In the genomic region with DNA sequence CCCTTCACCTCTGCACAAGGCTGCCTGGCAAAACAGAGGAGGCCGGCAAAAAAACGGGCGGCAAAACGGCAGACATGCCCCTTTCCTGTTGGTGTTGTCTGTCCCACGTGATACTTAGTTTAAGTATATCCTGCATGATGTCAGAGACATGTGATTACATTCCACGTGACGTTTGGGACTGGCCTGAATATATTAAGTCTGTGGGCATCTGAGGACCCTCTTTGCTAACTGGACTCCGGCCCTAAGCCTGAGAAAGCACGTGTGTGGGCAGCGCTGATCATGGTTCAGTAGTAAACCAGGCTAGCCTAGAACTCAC, we compare ENCODE assay signal across 9 mouse cellular contexts. TPM values are rescaled to one million over a fixed set of nuclear protein-coding genes. Genes with fewer than 3 reads are reported as not detected.
DNase-seq lines count a peak whose midpoint lies in the region; ATAC-seq and TF ChIP-seq lines count a peak whose summit lies in the region.
"Had no signal": no experiment of that assay in that cellular context is flagged by ENCODE, and none has a peak within 500 bp of the region (broad histone marks: within the 10 kb centered on the region; RNA-seq: fewer than 3 reads in every experiment).

No protein-coding gene starts in this region.

- H3K27me3 ChIP-seq in heart, embryonic 15.5 days: no peaks in the 10 kb centered on the region
- H3K27me3 ChIP-seq in hindbrain, embryonic 11.5 days (ENCODE audit: control insufficient read depth, insufficient read depth, low read length): peaks cover 8% of the 10 kb centered on the region
- peaks cover 93% of the 10 kb centered on the region for H3K27me3 ChIP-seq in midbrain, embryonic 10.5 days (ENCODE audit: low read depth, poor library complexity, severe bottlenecking)

- TF ChIP-seq CTCF in brain, embryonic 14.5 days (IDR thresholded peaks at IDR 0.05; ENCODE audit: borderline replicate concordance, extremely low read depth, insufficient read depth, insufficient read length): no peak

- no peak overlapping the region for H3K4me3 ChIP-seq in heart, embryonic 15.5 days
- no peak overlapping the region for H3K4me3 ChIP-seq in hindbrain, embryonic 11.5 days (ENCODE audit: low read depth, low read length)
- peak overlapping the region; percentile 41; the same call in 1 of the 2 replicates for H3K4me3 ChIP-seq in midbrain, embryonic 10.5 days

- no peak overlapping the region for H3K9ac ChIP-seq in heart, embryonic 15.5 days
- peak overlapping the region; percentile 52; the same call in 1 of the 2 replicates for H3K9ac ChIP-seq in hindbrain, embryonic 11.5 days (ENCODE audit: low read depth, low read length)

- no peak for TF ChIP-seq POLR2A in brain, embryonic 14.5 days (IDR thresholded peaks at IDR 0.05; ENCODE audit: borderline replicate concordance, extremely low read depth, insufficient read depth, insufficient read length, poor library complexity, severe bottlenecking)

- 0 out of 2 replicates have a peak overlapping the region, but pooled peaks have one; percentile 41 for H3K4me2 ChIP-seq in heart, embryonic 15.5 days
- H3K4me2 ChIP-seq in hindbrain, embryonic 11.5 days (replicated peaks; ENCODE audit: low read depth, low read length): no peak overlapping the region

- DNase-seq in heart, postnatal 25 days (ENCODE audit: low spot score): no peak
- DNase-seq in brain, embryonic 14.5 days (ENCODE audit: low read depth): peak; percentile 58
- peak; percentile 64 for DNase-seq in hindbrain, embryonic 11.5 days (ENCODE audit: low spot score)
- no peak for DNase-seq in midbrain, embryonic 10.5 days (ENCODE audit: low spot score)
- DNase-seq in urinary bladder, postnatal 36 days (ENCODE audit: low spot score in 2 of 2): no peak
- DNase-seq in cerebellum, adult 9-11 months: no peak
- no peak for DNase-seq in Muller cell, postnatal 12 days (ENCODE audit: inconsistent ontology term)

- 46% methylated on average over 10 of the region's 10 CpGs for WGBS in heart, embryonic 15.5 days
- 24% methylated on average over 10 of the region's 10 CpGs for WGBS in hindbrain, embryonic 11.5 days
- 36% methylated on average over 10 of the region's 10 CpGs for WGBS in midbrain, embryonic 10.5 days

- intact Hi-C loops in heart, postnatal 25 days (cut with DNase I): no loop called here

- peaks cover 57% of the 10 kb centered on the region for H3K36me3 ChIP-seq in heart, embryonic 15.5 days
- H3K36me3 ChIP-seq in hindbrain, embryonic 11.5 days (ENCODE audit: control insufficient read depth, insufficient read depth, low read length): no peaks in the 10 kb centered on the region
- peaks cover 13% of the 10 kb centered on the region; the same call in 1 of the 2 replicates for H3K36me3 ChIP-seq in midbrain, embryonic 10.5 days

- H3K27ac ChIP-seq in heart, embryonic 15.5 days: peak overlapping the region; percentile 90
- H3K27ac ChIP-seq in hindbrain, embryonic 11.5 days (ENCODE audit: low read depth, low read length): peak overlapping the region; percentile 96
- H3K27ac ChIP-seq in midbrain, embryonic 10.5 days (replicated peaks): peak overlapping the region; percentile 90

- no peak for ATAC-seq in heart, embryonic 15.5 days (replicated peaks; ENCODE audit: insufficient number of reproducible peaks, insufficient read depth, low FRiP score, low read depth)
- ATAC-seq in hindbrain, embryonic 11.5 days (ENCODE audit: low FRiP score): peak; percentile 18

- peaks cover 45% of the 10 kb centered on the region for H3K4me1 ChIP-seq in heart, embryonic 15.5 days (replicated peaks)
- peaks cover 26% of the 10 kb centered on the region for H3K4me1 ChIP-seq in hindbrain, embryonic 11.5 days (replicated peaks; ENCODE audit: control insufficient read depth, insufficient read depth, low read length)
- peaks cover 74% of the 10 kb centered on the region for H3K4me1 ChIP-seq in midbrain, embryonic 10.5 days

- H3K9me3 ChIP-seq in heart, embryonic 15.5 days (replicated peaks): no peaks in the 10 kb centered on the region
- H3K9me3 ChIP-seq in hindbrain, embryonic 11.5 days (ENCODE audit: control insufficient read depth, low read length): no peaks in the 10 kb centered on the region
- no peaks in the 10 kb centered on the region for H3K9me3 ChIP-seq in midbrain, embryonic 10.5 days (replicated peaks)

RNA-seq across cellular contexts. Expression of a gene that starts 8.3 kb away (rescaled TPM):
- 3.9 and 4.1 TPM in 2 replicates for polyA plus RNA-seq in heart, embryonic 15.5 days (2015; fragmentation: Nextera tagmentation; extraction: Ambion mirVana)
- 1 to 10 TPM; 2.0 TPM for total RNA-seq in heart, postnatal 25 days (2021)
- 3.0 and 4.2 TPM in 2 replicates for polyA plus RNA-seq in brain, embryonic 14.5 days (2012; rRNA removed)
- polyA plus RNA-seq in hindbrain, embryonic 11.5 days (2014; fragmentation: Nextera tagmentation; extraction: Ambion mirVana): 2.7 and 4.1 TPM in 2 replicates
- polyA plus RNA-seq in midbrain, embryonic 10.5 days (2016; fragmentation: Nextera tagmentation; extraction: Ambion mirVana): 1.7 and 2.3 TPM in 2 replicates

RNA-seq across cellular contexts. Expression of a gene that starts 12.4 kb away (rescaled TPM):
- 0.84 and 0.91 TPM in 2 replicates for polyA plus RNA-seq in heart, embryonic 15.5 days (2015; fragmentation: Nextera tagmentation; extraction: Ambion mirVana)
- under 1 TPM in 1 of 2 experiments, not detected in 1; 0.70 TPM for total RNA-seq in heart, postnatal 25 days (2021)
- polyA plus RNA-seq in brain, embryonic 14.5 days (2012; rRNA removed): 8.7 and 9.4 TPM in 2 replicates
- polyA plus RNA-seq in hindbrain, embryonic 11.5 days (2014; fragmentation: Nextera tagmentation; extraction: Ambion mirVana): 0.49 and 1.0 TPM in 2 replicates
- 1.7 and 2.9 TPM in 2 replicates for polyA plus RNA-seq in midbrain, embryonic 10.5 days (2016; fragmentation: Nextera tagmentation; extraction: Ambion mirVana)
- total RNA-seq: hematopoietic stem cell, adult 5-6 weeks had no signal

RNA-seq across cellular contexts. Expression of a gene that starts 16.9 kb away (rescaled TPM):
- polyA plus RNA-seq in heart, embryonic 15.5 days (2015; fragmentation: Nextera tagmentation; extraction: Ambion mirVana): 2.2 and 2.3 TPM in 2 replicates
- under 1 TPM; 0.61 to 0.78 TPM for total RNA-seq in heart, postnatal 25 days (2021)
- polyA plus RNA-seq in brain, embryonic 14.5 days (2012; rRNA removed): 6.8 and 9.6 TPM in 2 replicates
- polyA plus RNA-seq in hindbrain, embryonic 11.5 days (2014; fragmentation: Nextera tagmentation; extraction: Ambion mirVana): 2.2 and 3.2 TPM in 2 replicates
- polyA plus RNA-seq in midbrain, embryonic 10.5 days (2016; fragmentation: Nextera tagmentation; extraction: Ambion mirVana): 2.9 and 3.4 TPM in 2 replicates

RNA-seq across cellular contexts. Expression of a gene that starts 16.9 kb away (rescaled TPM):
- polyA plus RNA-seq in heart, embryonic 15.5 days (2015; fragmentation: Nextera tagmentation; extraction: Ambion mirVana): 65.2 and 79.9 TPM in 2 replicates
- total RNA-seq in heart, postnatal 25 days (2021): 10 to 100 TPM; 52.0 to 56.2 TPM
- polyA plus RNA-seq in brain, embryonic 14.5 days (2012; rRNA removed): 64.0 and 67.4 TPM in 2 replicates
- 44.8 and 52.6 TPM in 2 replicates for polyA plus RNA-seq in hindbrain, embryonic 11.5 days (2014; fragmentation: Nextera tagmentation; extraction: Ambion mirVana)
- 93.4 and 98.7 TPM in 2 replicates for polyA plus RNA-seq in midbrain, embryonic 10.5 days (2016; fragmentation: Nextera tagmentation; extraction: Ambion mirVana)

RNA-seq across cellular contexts. Expression of a gene that starts 22.8 kb away (rescaled TPM):
- 66.5 and 84.1 TPM in 2 replicates for polyA plus RNA-seq in heart, embryonic 15.5 days (2015; fragmentation: Nextera tagmentation; extraction: Ambion mirVana)
- total RNA-seq in heart, postnatal 25 days (2021): 10 to 100 TPM; 27.7 to 32.3 TPM
- polyA plus RNA-seq in brain, embryonic 14.5 days (2012; rRNA removed): 154 and 184 TPM in 2 replicates
- 83.0 and 92.1 TPM in 2 replicates for polyA plus RNA-seq in hindbrain, embryonic 11.5 days (2014; fragmentation: Nextera tagmentation; extraction: Ambion mirVana)
- polyA plus RNA-seq in midbrain, embryonic 10.5 days (2016; fragmentation: Nextera tagmentation; extraction: Ambion mirVana): 138 and 146 TPM in 2 replicates

Comparison
In these comparisons a context has a peak if more than half of its experiments do, and no peak if none do; other contexts are left out.
1. DNase-seq: peak in brain, embryonic 14.5 days (single experiment) and hindbrain, embryonic 11.5 days (single experiment); none in heart, postnatal 25 days (single experiment), midbrain, embryonic 10.5 days (single experiment), urinary bladder, postnatal 36 days (0 of 2), cerebellum, adult 9-11 months (single experiment) and Muller cell, postnatal 12 days (single experiment).
2. Peak in every context shown above with its lines, with median percentiles within 50 percentile points of each other: H3K27ac ChIP-seq.